8 mouse cellular contexts compared by ENCODE assay signal in genomic region chr4:133017597-133018262, GRCm38 (mm10). TPM values are rescaled to one million over a fixed set of nuclear protein-coding genes. Genes with fewer than 3 reads are reported as not detected.
A peak's percentile ranks its signal among the peaks of the same experiment; 100 is the strongest.
DNase-seq lines count a peak whose midpoint lies in the region; ATAC-seq and TF ChIP-seq lines count a peak whose summit lies in the region.

No protein-coding gene starts in this region.

- H3K27me3 ChIP-seq in forebrain, embryonic 10.5 days (ENCODE audit: poor library complexity, severe bottlenecking): no peaks in the 10 kb centered on the region
- no peaks in the 10 kb centered on the region for H3K27me3 ChIP-seq in forebrain, embryonic 14.5 days (replicated peaks; ENCODE audit: control insufficient read depth, insufficient read depth, low read length)
- no peaks in the 10 kb centered on the region for H3K27me3 ChIP-seq in kidney, postnatal 0 days (ENCODE audit: insufficient read depth, low read length)
- H3K27me3 ChIP-seq in kidney, adult 2 months (replicated peaks; ENCODE audit: control insufficient read depth, insufficient read depth, low read length): no peaks in the 10 kb centered on the region
- H3K27me3 ChIP-seq in embryonic facial prominence, embryonic 12.5 days: no peaks in the 10 kb centered on the region
- no peaks in the 10 kb centered on the region for H3K27me3 ChIP-seq in limb, embryonic 15.5 days
- H3K27me3 ChIP-seq in liver, postnatal 0 days (ENCODE audit: insufficient read depth, low read length): no peaks in the 10 kb centered on the region

- peaks cover 97% of the 10 kb centered on the region for H3K4me1 ChIP-seq in forebrain, embryonic 10.5 days
- H3K4me1 ChIP-seq in forebrain, embryonic 14.5 days (ENCODE audit: control insufficient read depth, insufficient read depth, low read length): peaks cover 70% of the 10 kb centered on the region
- H3K4me1 ChIP-seq in kidney, postnatal 0 days (replicated peaks; ENCODE audit: insufficient read depth, low read length): peaks cover 73% of the 10 kb centered on the region
- peaks cover 29% of the 10 kb centered on the region for H3K4me1 ChIP-seq in kidney, adult 2 months (ENCODE audit: control insufficient read depth, insufficient read depth, low read length)
- peaks cover 98% of the 10 kb centered on the region for H3K4me1 ChIP-seq in embryonic facial prominence, embryonic 12.5 days
- H3K4me1 ChIP-seq in limb, embryonic 15.5 days: peaks cover 98% of the 10 kb centered on the region
- peaks cover 10% of the 10 kb centered on the region for H3K4me1 ChIP-seq in liver, postnatal 0 days (ENCODE audit: insufficient read depth)

- no peak for TF ChIP-seq CTCF in kidney, postnatal 0 days (IDR thresholded peaks at IDR 0.05; ENCODE audit: low read depth)
- no peak for TF ChIP-seq CTCF in kidney, adult 2 months (conservative IDR thresholded peaks at IDR 0.05; ENCODE audit: insufficient read depth, insufficient read length, low read depth, low read length)
- TF ChIP-seq CTCF in liver, postnatal 0 days (IDR thresholded peaks at IDR 0.05; ENCODE audit: low read depth): no peak

- TF ChIP-seq EP300 in liver, postnatal 0 days (IDR thresholded peaks at IDR 0.05; ENCODE audit: low read depth): no peak

- no peak overlapping the region for H3K9ac ChIP-seq in forebrain, embryonic 14.5 days (ENCODE audit: low read length)
- 0 out of 2 replicates have a peak overlapping the region, but pooled peaks have one; percentile 9 for H3K9ac ChIP-seq in kidney, postnatal 0 days (ENCODE audit: low read depth, low read length)
- H3K9ac ChIP-seq in embryonic facial prominence, embryonic 12.5 days: peak overlapping the region; percentile 20
- H3K9ac ChIP-seq in limb, embryonic 15.5 days: 0 out of 2 replicates have a peak overlapping the region, but pooled peaks have one; percentile 10
- H3K9ac ChIP-seq in liver, postnatal 0 days (replicated peaks): no peak overlapping the region

- no peaks in the 10 kb centered on the region for H3K9me3 ChIP-seq in forebrain, embryonic 10.5 days
- no peaks in the 10 kb centered on the region for H3K9me3 ChIP-seq in forebrain, embryonic 14.5 days (replicated peaks; ENCODE audit: control insufficient read depth, low read length)
- no peaks in the 10 kb centered on the region for H3K9me3 ChIP-seq in kidney, postnatal 0 days (replicated peaks; ENCODE audit: low read length)
- H3K9me3 ChIP-seq in embryonic facial prominence, embryonic 12.5 days: no peaks in the 10 kb centered on the region
- no peaks in the 10 kb centered on the region for H3K9me3 ChIP-seq in limb, embryonic 15.5 days
- no peaks in the 10 kb centered on the region for H3K9me3 ChIP-seq in liver, postnatal 0 days (ENCODE audit: low read length)

- H3K4me3 ChIP-seq in forebrain, embryonic 10.5 days: no peak overlapping the region
- no peak overlapping the region for H3K4me3 ChIP-seq in forebrain, embryonic 14.5 days (ENCODE audit: low read depth, low read length)
- H3K4me3 ChIP-seq in kidney, postnatal 0 days (replicated peaks; ENCODE audit: low read depth, low read length): no peak overlapping the region
- no peak overlapping the region for H3K4me3 ChIP-seq in kidney, adult 2 months (ENCODE audit: insufficient read depth, low read depth, low read length)
- H3K4me3 ChIP-seq in embryonic facial prominence, embryonic 12.5 days: no peak overlapping the region
- 0 out of 2 replicates have a peak overlapping the region, but pooled peaks have one; percentile 9 for H3K4me3 ChIP-seq in limb, embryonic 15.5 days
- no peak overlapping the region for H3K4me3 ChIP-seq in liver, postnatal 0 days (ENCODE audit: low read depth, low read length)

- H3K36me3 ChIP-seq in forebrain, embryonic 10.5 days (replicated peaks): no peaks in the 10 kb centered on the region
- H3K36me3 ChIP-seq in forebrain, embryonic 14.5 days (ENCODE audit: control insufficient read depth, insufficient read depth, low read length): 0 out of 2 replicates have a peak, but pooled peaks cover 3% of the 10 kb centered on the region
- H3K36me3 ChIP-seq in kidney, postnatal 0 days (ENCODE audit: insufficient read depth, low read length): peaks cover 4% of the 10 kb centered on the region; the same call in 1 of the 2 replicates
- no peaks in the 10 kb centered on the region for H3K36me3 ChIP-seq in kidney, adult 2 months (ENCODE audit: control insufficient read depth, insufficient read depth, low read length)
- 0 out of 2 replicates have a peak, but pooled peaks cover 5% of the 10 kb centered on the region for H3K36me3 ChIP-seq in embryonic facial prominence, embryonic 12.5 days
- no peaks in the 10 kb centered on the region; the same call in 1 of the 2 replicates for H3K36me3 ChIP-seq in limb, embryonic 15.5 days
- 0 out of 2 replicates have a peak, but pooled peaks cover 2% of the 10 kb centered on the region for H3K36me3 ChIP-seq in liver, postnatal 0 days (replicated peaks; ENCODE audit: insufficient read depth, low read length)

- ATAC-seq in forebrain, embryonic 14.5 days: no peak
- no peak for ATAC-seq in kidney, postnatal 0 days (replicated peaks; ENCODE audit: low FRiP score, low read depth)
- ATAC-seq in embryonic facial prominence, embryonic 12.5 days (ENCODE audit: insufficient number of reproducible peaks, insufficient read depth, low FRiP score, low TSS enrichment): no peak
- ATAC-seq in limb, embryonic 15.5 days (ENCODE audit: insufficient number of reproducible peaks, low FRiP score, low TSS enrichment, low read depth): no peak
- no peak for ATAC-seq in liver, postnatal 0 days

- H3K27ac ChIP-seq in forebrain, embryonic 10.5 days: peak overlapping the region; percentile 70
- no peak overlapping the region for H3K27ac ChIP-seq in forebrain, embryonic 14.5 days (ENCODE audit: low read depth, low read length)
- H3K27ac ChIP-seq in kidney, postnatal 0 days: no peak overlapping the region
- no peak overlapping the region; the same call in 1 of the 2 replicates for H3K27ac ChIP-seq in kidney, adult 2 months (ENCODE audit: insufficient read depth, low read depth, low read length)
- H3K27ac ChIP-seq in embryonic facial prominence, embryonic 12.5 days: peak overlapping the region; percentile 18; the same call in 1 of the 2 replicates
- peak overlapping the region; percentile 98 for H3K27ac ChIP-seq in limb, embryonic 15.5 days
- H3K27ac ChIP-seq in liver, postnatal 0 days (ENCODE audit: low read depth): no peak overlapping the region

- no peak overlapping the region for H3K4me2 ChIP-seq in forebrain, embryonic 14.5 days (ENCODE audit: low read length)
- H3K4me2 ChIP-seq in kidney, postnatal 0 days (ENCODE audit: low read length): no peak overlapping the region
- H3K4me2 ChIP-seq in embryonic facial prominence, embryonic 12.5 days (replicated peaks): peak overlapping the region; percentile 14; the same call in 1 of the 2 replicates
- 0 out of 2 replicates have a peak overlapping the region, but pooled peaks have one; percentile 7 for H3K4me2 ChIP-seq in limb, embryonic 15.5 days
- no peak overlapping the region for H3K4me2 ChIP-seq in liver, postnatal 0 days (ENCODE audit: low read depth, low read length)

- DNase-seq in forebrain, embryonic 10.5 days (ENCODE audit: extremely low spot score, low spot score): no peak
- no peak for DNase-seq in forebrain, embryonic 14.5 days (ENCODE audit: low spot score)
- no peak for DNase-seq in kidney, postnatal 0 days (ENCODE audit: low spot score)
- DNase-seq in kidney, adult 2 months: no peak
- DNase-seq in liver, postnatal 0 days: no peak
- DNase-seq in layer of hippocampus, postnatal 14 days (ENCODE audit: low spot score in 2 of 2): no peak

- no peak for TF ChIP-seq POLR2A in kidney, adult 2 months (IDR thresholded peaks at IDR 0.05; ENCODE audit: low read depth, low read length)

- 52% methylated on average over 6 of the region's 6 CpGs for WGBS in forebrain, embryonic 10.5 days
- 62% methylated on average over 6 of the region's 6 CpGs for whole genome bisulfite sequencing in forebrain, embryonic 14.5 days
- WGBS in kidney, postnatal 0 days: 49% methylated on average over 6 of the region's 6 CpGs
- 58% methylated on average over 6 of the region's 6 CpGs for WGBS in kidney, adult 2 months
- 41% methylated on average over 6 of the region's 6 CpGs for WGBS in embryonic facial prominence, embryonic 12.5 days
- WGBS in limb, embryonic 15.5 days: 44% methylated on average over 6 of the region's 6 CpGs
- 62% methylated on average over 6 of the region's 6 CpGs for WGBS in liver, postnatal 0 days (ENCODE audit: insufficient replicate concordance)

RNA-seq across cellular contexts. Expression of gene Ahdc1, which starts 6.7 kb away (rescaled TPM):
- polyA plus RNA-seq in forebrain, embryonic 10.5 days (2016; fragmentation: Nextera tagmentation; extraction: Ambion mirVana): 5.8 and 7.4 TPM in 2 replicates
- 8.6 and 12.2 TPM in 2 replicates for polyA plus RNA-seq in forebrain, embryonic 14.5 days (2014; fragmentation: Nextera tagmentation; extraction: Ambion mirVana)
- polyA plus RNA-seq in kidney, postnatal 0 days (2015; fragmentation: Nextera tagmentation; extraction: Ambion mirVana): 6.4 and 6.7 TPM in 2 replicates
- 22.2 and 23.3 TPM in 2 replicates for polyA plus RNA-seq in kidney, adult 2 months (2012; rRNA removed)
- 12.7 and 14.6 TPM in 2 replicates for polyA plus RNA-seq in embryonic facial prominence, embryonic 12.5 days (2016; fragmentation: Nextera tagmentation; extraction: Ambion mirVana)
- polyA plus RNA-seq in limb, embryonic 15.5 days (2015; fragmentation: Nextera tagmentation; extraction: Ambion mirVana): 10.7 and 13.2 TPM in 2 replicates
- polyA plus RNA-seq in liver, postnatal 0 days (2015; fragmentation: Nextera tagmentation; extraction: Ambion mirVana): 0.76 and 0.87 TPM in 2 replicates
- 10 to 100 TPM; 88.6 to 96.3 TPM for total RNA-seq in layer of hippocampus, postnatal 14 days (2021)

RNA-seq across cellular contexts. Expression of gene Fgr, which starts 43.8 kb away (rescaled TPM):
- polyA plus RNA-seq in forebrain, embryonic 10.5 days (2016; fragmentation: Nextera tagmentation; extraction: Ambion mirVana): 0.06 and 0.11 TPM in 2 replicates
- polyA plus RNA-seq in forebrain, embryonic 14.5 days (2014; fragmentation: Nextera tagmentation; extraction: Ambion mirVana): 0.23 TPM in 1 of 2 replicates, not detected in the other
- 0.47 and 0.51 TPM in 2 replicates for polyA plus RNA-seq in kidney, postnatal 0 days (2015; fragmentation: Nextera tagmentation; extraction: Ambion mirVana)
- 1.8 and 2.5 TPM in 2 replicates for polyA plus RNA-seq in kidney, adult 2 months (2012; rRNA removed)
- 0.29 and 0.39 TPM in 2 replicates for polyA plus RNA-seq in embryonic facial prominence, embryonic 12.5 days (2016; fragmentation: Nextera tagmentation; extraction: Ambion mirVana)
- 0.36 and 0.41 TPM in 2 replicates for polyA plus RNA-seq in limb, embryonic 15.5 days (2015; fragmentation: Nextera tagmentation; extraction: Ambion mirVana)
- 3.8 and 4.0 TPM in 2 replicates for polyA plus RNA-seq in liver, postnatal 0 days (2015; fragmentation: Nextera tagmentation; extraction: Ambion mirVana)
- total RNA-seq in layer of hippocampus, postnatal 14 days (2021): not detected

Comparison
In these comparisons a context has a peak if more than half of its experiments do, and no peak if none do; other contexts are left out.
1. H3K27ac ChIP-seq: peak in forebrain, embryonic 10.5 days (single experiment), embryonic facial prominence, embryonic 12.5 days (single experiment) and limb, embryonic 15.5 days (single experiment); none in forebrain, embryonic 14.5 days (single experiment), kidney, postnatal 0 days (single experiment), kidney, adult 2 months (single experiment) and liver, postnatal 0 days (single experiment).
2. H3K4me2 ChIP-seq: peak in embryonic facial prominence, embryonic 12.5 days (single experiment) and limb, embryonic 15.5 days (single experiment); none in forebrain, embryonic 14.5 days (single experiment), kidney, postnatal 0 days (single experiment) and liver, postnatal 0 days (single experiment).
3. H3K9ac ChIP-seq: peak in kidney, postnatal 0 days (single experiment), embryonic facial prominence, embryonic 12.5 days (single experiment) and limb, embryonic 15.5 days (single experiment); none in forebrain, embryonic 14.5 days (single experiment) and liver, postnatal 0 days (single experiment).